Mouse (Mus musculus) liver, adult 2 months (tissue): Measurements from ENCODE around the gene Mtss1l. TPM values are rescaled to one million over a fixed set of nuclear protein-coding genes. Genes with fewer than 3 reads are reported as not detected.

Experiments used
- DNase-seq: peaks from one replicate; pipeline ENCODE4 v3.0.0-alpha.2; 2011; ENCODE audit warnings: low read depth, low spot score; ENCODE audit errors: extremely low read depth
- H3K27ac ChIP-seq: fragments of 200-500 bp; replicated peaks from 2 replicates; pipeline ENCODE4 v1.5.1; 2012; ENCODE audit warnings: low read depth, mild to moderate bottlenecking, control low read depth, inconsistent platforms, low read length; ENCODE audit not compliant: insufficient read depth
- H3K27me3 ChIP-seq: fragments of 200-500 bp; 2 replicates; pipeline ENCODE4 v1.6.1; 2012; ENCODE audit warnings: mild to moderate bottlenecking, moderate library complexity, low read length, inconsistent platforms; ENCODE audit not compliant: control insufficient read depth, insufficient read depth
- H3K36me3 ChIP-seq: fragments of 200-500 bp; 2 replicates; pipeline ENCODE4 v1.6.1; 2012; ENCODE audit warnings: low read length, inconsistent platforms; ENCODE audit not compliant: control insufficient read depth, insufficient read depth
- H3K4me1 ChIP-seq: fragments of 200-500 bp; 2 replicates; pipeline ENCODE4 v1.6.1; 2011; ENCODE audit warnings: low read length; ENCODE audit not compliant: control insufficient read depth, insufficient read depth
- H3K4me3 ChIP-seq: fragments of 200-500 bp; 2 replicates; pipeline ENCODE4 v1.5.1; 2011; ENCODE audit warnings: low read depth, mild to moderate bottlenecking, control low read depth, low read length, moderate library complexity; ENCODE audit not compliant: insufficient read depth
- H3K79me2 ChIP-seq: fragments of 200-500 bp; 2 replicates; pipeline ENCODE4 v1.6.1; 2012; ENCODE audit warnings: inconsistent platforms, mild to moderate bottlenecking, low read length, moderate library complexity; ENCODE audit not compliant: control insufficient read depth, insufficient read depth
- H3K9ac ChIP-seq: fragments of 200-500 bp; 2 replicates; pipeline ENCODE4 v1.6.1; 2012; ENCODE audit warnings: low read depth, mild to moderate bottlenecking, control low read depth, inconsistent platforms, low read length
- CTCF ChIP-seq: fragments of 200-500 bp; IDR thresholded peaks from 2 replicates; pipeline ENCODE4 v1.5.1; 2011; ENCODE audit warnings: low read depth, low read length, control low read depth
- POLR2A ChIP-seq: fragments of 200-500 bp; IDR thresholded peaks from 2 replicates; pipeline ENCODE4 v1.6.1; 2011; ENCODE audit warnings: low read length, control low read depth; ENCODE audit not compliant: insufficient read depth; ENCODE audit errors: extremely low read depth
- WGBS: fragments of 180-500 bp; shearing (Covaris S2); methylation state at CpG from one replicate; pipeline ENCODE4 v1.1.7; 2018; 5-methylcytosine and 5-hydroxymethylcytosine counted together
- polyA plus RNA-seq: library from polyadenylated mRNA; depleted of rRNA; stranded (reverse); fragments of >200 nt; gene quantifications from 2 replicates; pipeline ENCODE4 v1.2.3, GENCODE M21; 2012
- total RNA-seq: library from RNA; depleted of rRNA; stranded (reverse); fragments of >200 nt; gene quantifications from 2 replicates; pipeline ENCODE4 v1.2.3, GENCODE M21; 2014

Mtss1l gene
- total and polyA plus RNA-seq, 2 experiments = 0.55 to 3.7 TPM

DNA sequence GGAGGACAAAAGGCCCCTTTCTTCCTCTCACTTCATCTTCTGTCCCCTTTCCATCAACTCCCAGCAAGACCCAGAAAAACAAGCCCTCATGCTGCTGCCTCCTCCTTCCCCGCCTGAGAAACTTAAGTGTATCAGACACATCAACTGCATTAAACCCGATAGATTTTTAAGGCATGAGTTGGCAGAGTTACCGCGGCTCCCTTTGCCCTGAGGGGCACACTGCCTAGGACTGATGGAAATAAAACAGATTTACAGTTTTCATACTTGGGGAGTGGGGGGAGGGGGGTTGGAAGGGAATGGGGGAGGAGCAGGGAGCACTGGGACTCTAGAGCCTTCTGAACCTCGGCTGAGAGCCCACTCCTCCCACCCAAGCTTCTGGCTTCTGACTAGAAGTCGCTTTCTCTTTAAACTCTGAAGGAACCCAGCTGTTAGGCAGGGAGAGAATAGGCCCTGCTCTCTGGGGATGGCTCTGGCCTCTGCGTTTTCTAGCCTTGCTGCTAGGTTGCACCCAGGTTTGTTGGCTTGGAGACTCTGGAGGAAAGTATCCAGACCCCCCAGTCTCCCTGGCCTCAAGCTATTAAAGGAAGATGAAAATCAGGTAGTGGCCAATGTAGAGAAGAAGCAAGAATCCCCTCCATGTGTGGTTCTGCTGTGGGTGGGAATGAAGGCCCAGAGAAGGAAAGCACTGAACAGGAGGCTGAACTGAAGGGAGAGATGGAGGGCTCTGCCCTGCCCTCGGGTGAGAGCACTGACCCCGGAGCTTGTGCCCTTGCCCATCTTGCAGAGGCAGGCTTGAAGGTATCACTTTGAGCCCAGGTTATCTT is 18.4 kb upstream of the Mtss1l start:
- H3K79me2 ChIP-seq = no peaks in the 10 kb centered on the region
- 89% methylated on average over 9 of the region's 9 CpGs for WGBS
- no peak overlapping the region for H3K27ac ChIP-seq
- no peaks in the 10 kb centered on the region for H3K36me3 ChIP-seq
- no peaks in the 10 kb centered on the region for H3K4me1 ChIP-seq
- TF ChIP-seq POLR2A (no peak), CTCF (no peak)
- no peak for DNase-seq
- no peak overlapping the region for H3K4me3 ChIP-seq
- H3K9ac ChIP-seq = no peak overlapping the region
- no peaks in the 10 kb centered on the region for H3K27me3 ChIP-seq

DNA sequence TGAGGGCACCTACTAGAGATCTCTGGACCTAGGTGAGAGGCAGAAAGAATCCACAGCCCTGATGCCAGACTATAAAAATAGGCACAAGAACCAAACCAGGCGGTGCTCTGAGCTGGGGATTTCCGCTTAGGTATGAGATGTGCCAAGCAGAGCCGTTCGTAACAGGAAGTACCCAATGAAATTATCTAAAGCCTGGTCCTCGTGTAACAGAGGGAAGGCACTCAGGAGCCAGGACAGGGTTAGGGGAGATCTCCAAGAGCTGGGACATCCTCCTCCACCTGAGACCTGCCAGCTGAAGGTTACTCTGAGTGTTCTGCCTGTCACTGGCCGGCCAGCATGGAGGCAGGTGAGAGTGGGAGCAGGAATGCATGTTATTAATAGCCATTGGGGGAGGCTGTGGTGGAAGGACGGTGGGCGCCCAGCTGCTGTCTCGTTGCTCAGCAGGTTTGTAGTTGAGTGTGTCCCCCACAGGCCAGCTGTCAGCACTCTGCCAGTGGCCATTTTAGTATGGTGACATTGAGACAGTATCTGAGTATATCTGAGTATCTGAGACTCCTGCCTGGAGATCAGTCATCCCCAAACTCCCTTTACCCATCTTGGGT is 17.7 kb upstream of the Mtss1l start:
- Histone ChIP-seq H3K27ac (no peak overlapping the region), H3K79me2 (no peaks in the 10 kb centered on the region), H3K36me3 (no peaks in the 10 kb centered on the region; the same call in 1 of the 2 replicates), H3K4me3 (no peak overlapping the region), H3K9ac (no peak overlapping the region), H3K27me3 (no peaks in the 10 kb centered on the region), H3K4me1 (no peaks in the 10 kb centered on the region)
- no peak for DNase-seq
- WGBS = 92% methylated on average over 9 of the region's 9 CpGs
- TF ChIP-seq CTCF (no peak), POLR2A (no peak)

DNA sequence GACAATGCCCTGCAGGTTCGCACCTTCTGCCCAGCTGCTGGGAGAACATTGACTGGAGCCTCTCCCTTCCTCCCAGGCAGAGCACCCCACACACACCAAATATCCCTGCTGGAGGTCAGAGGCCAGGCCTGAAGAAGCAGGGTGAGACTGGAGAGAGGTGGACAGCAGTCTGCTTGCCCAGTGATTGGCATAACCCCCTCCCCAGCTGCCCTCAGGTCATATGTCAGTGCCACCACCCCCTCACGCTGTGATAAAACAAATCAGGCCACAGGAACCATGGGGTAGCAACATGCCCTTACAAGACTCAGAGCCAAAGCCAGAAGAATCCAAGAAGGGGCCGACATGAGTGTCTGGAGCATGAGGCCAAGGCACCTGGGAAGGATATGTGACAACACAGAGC is 17.2 kb upstream of the Mtss1l start:
- Histone ChIP-seq H3K4me3 (no peak overlapping the region), H3K79me2 (no peaks in the 10 kb centered on the region), H3K4me1 (no peaks in the 10 kb centered on the region), H3K27ac (no peak overlapping the region), H3K27me3 (no peaks in the 10 kb centered on the region), H3K9ac (no peak overlapping the region), H3K36me3 (no peaks in the 10 kb centered on the region; the same call in 1 of the 2 replicates)
- TF ChIP-seq POLR2A = no peak
- no peak for TF ChIP-seq CTCF
- WGBS = 96% methylated on average over 3 of the region's 3 CpGs
- DNase-seq = no peak

DNA sequence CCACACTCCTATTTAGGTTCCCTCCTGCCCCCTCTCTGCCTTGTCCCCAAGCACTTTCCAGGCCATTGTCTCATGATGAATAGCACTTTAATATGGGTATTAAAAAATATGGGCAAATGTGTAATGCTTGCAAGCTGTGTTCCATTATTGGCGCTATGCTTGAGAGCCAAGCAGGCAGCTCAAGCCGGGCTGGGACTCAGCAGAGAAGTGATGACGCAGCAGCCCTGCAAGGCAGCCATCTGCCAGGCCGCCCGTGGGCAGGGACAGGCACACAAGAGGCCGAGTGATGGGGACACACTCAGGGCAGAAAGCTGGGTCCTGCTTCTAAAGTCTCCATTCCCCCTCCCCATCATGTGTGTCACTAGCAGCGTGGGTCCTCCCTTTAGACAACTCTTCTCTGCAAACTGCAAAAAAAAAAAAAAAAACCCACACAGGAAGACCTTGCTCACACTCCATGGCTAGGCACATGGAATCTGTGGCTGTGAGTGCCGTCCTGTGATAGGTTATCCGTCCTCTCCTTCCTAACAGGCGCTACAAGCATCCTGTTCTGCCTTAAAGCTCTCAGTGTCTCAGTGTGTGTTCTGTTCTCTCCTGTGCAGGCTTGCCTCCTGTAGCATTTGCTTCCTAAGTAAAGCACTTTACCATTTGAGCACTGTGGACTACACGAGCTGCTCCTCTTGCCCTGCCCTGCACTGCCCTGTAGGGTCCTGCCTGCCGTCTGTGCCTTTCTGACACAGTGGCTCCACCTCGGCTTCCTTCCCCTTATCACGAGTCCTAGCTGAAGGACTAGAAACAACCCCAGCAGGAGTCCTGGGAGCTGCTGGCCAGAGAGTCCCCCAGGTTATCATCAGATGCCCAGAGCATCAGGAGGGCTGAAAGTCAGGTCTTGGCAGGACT is 15.6 kb upstream of the Mtss1l start:
- Histone ChIP-seq H3K4me3 (no peak overlapping the region), H3K27ac (peak overlapping the region; percentile 23; the same call in 1 of the 2 replicates), H3K9ac (no peak overlapping the region), H3K27me3 (no peaks in the 10 kb centered on the region), H3K79me2 (no peaks in the 10 kb centered on the region), H3K4me1 (no peaks in the 10 kb centered on the region), H3K36me3 (no peaks in the 10 kb centered on the region; the same call in 1 of the 2 replicates)
- WGBS = 83% methylated on average over 14 of the region's 14 CpGs
- TF ChIP-seq CTCF (no peak), POLR2A (no peak)
- DNase-seq = no peak

DNA sequence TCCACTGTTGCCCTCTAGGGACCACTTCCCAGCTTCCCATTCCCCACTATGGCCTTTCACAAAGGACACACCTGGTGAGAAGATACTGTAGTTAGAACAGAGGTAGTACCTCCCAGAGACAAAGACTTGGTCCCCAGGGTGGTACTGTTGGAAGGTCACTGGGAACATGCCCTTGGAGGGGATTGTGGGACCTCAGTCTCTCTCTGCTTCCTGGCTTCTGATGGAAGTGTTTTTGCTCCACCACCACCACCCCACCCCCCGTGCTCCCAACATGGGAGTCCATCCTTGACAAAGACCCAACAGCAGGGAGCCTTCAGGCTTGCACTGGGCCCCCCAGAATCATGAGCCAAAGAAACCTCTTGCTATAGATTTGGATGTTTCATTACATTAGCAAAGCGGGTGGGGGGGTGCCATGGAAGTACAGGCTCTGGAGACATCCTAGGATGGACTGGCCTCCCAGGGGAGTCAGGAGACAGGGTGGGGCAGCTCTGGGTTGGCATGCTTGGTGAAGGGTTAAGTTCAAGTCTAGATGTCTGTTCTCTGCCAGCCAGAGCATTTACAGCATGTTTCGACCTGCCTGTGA is 14.9 kb upstream of the Mtss1l start:
- H3K4me3 ChIP-seq = no peak overlapping the region
- no peak overlapping the region for H3K9ac ChIP-seq
- TF ChIP-seq CTCF = no peak
- TF ChIP-seq POLR2A = no peak
- H3K36me3 ChIP-seq = no peaks in the 10 kb centered on the region; the same call in 1 of the 2 replicates
- WGBS = 92% methylated on average over 3 of the region's 3 CpGs
- H3K79me2 ChIP-seq = no peaks in the 10 kb centered on the region
- H3K27me3 ChIP-seq = no peaks in the 10 kb centered on the region
- peak overlapping the region; percentile 23; the same call in 1 of the 2 replicates for H3K27ac ChIP-seq
- DNase-seq = no peak
- no peaks in the 10 kb centered on the region for H3K4me1 ChIP-seq
